Mouse (Mus musculus) spleen, embryonic (tissue): Measurements from ENCODE around the gene Mboat2.

ENCODE experiments used
- CTCF ChIA-PET: fragments of 350-600 bp; sonication (Branson Sonifier 250); formaldehyde crosslinking; loops from one replicate; lab custom pipeline; 2022; lab: Charles Lee

The Mboat2 gene

DNA sequence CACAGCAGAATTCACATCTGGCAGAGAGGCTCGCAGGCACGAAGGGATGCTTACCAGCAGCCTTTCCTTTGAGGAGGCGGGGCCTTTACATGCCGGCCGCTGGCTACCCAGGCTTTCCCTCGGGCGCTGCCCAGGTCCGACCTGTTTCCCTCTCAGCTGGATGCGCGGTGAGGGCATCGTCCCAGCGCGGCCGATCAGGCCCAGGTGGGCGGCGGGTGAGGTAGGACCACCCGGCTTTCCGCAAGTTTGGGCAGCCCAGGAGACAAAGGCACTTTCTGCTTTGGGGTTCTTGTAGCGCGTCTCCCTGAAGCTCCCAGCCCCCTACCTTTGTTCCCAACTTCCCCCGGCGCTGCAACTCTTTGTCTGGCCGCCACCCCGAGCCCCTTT is at the start of gene Mboat2:
Gene Mboat2 (plus strand): TSS at position 114 of the 387 bp plus-strand sequence.
- CTCF ChIA-PET = no interaction called here

- CTCF ChIA-PET = no interaction called here
These were observed 46.9 kb upstream of the Mboat2 start for GRCm38 (mm10) chr12:24783735-24784134.

- CTCF ChIA-PET = no interaction called here
These were observed 44.8 kb upstream of the Mboat2 start for GRCm38 (mm10) chr12:24785882-24786281.

DNA sequence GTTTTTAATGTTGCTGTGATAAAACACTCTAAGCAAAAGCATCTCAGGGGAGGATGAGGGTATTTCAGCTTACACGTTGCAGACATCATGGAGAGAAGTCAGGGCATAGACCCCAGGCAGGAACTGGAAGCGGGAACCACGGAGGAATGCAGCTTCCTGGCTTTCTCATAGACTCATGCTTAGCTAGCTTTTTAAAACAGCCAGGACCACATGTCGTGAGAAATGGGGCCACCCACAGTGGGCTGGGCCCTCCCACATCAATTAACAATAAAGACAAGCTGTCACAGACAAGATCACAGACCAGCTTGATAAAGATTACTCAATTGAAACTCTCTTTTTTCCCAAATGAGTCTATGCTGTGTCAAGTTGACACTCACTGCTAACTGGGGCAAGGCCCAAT is 44.4 kb upstream of the Mboat2 start:
- CTCF ChIA-PET = no interaction called here

DNA sequence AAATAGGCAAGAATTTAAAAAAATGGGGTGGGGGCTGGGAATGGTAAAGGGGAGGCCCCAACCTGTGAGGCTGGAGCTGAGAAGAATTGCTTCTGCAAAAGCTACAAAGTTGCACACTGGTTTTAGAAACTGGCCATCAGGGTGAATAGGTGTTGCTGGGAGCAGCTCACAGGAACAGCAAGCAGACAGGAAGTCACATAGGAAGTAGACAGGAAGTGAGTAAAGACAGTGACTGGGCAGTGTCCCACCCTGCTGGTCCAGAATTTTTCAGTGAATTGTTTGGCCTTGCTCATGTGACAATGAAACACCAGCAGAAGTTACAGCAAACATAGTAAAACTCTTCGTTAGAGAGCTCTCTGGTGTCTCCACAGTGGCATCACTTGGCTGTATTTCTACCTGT is 41.0 kb upstream of the Mboat2 start:
- CTCF ChIA-PET = no interaction called here

GRCm38 (mm10) chr12:24811230-24811629 is 19.4 kb upstream of the Mboat2 start:
- CTCF ChIA-PET = no interaction called here

DNA sequence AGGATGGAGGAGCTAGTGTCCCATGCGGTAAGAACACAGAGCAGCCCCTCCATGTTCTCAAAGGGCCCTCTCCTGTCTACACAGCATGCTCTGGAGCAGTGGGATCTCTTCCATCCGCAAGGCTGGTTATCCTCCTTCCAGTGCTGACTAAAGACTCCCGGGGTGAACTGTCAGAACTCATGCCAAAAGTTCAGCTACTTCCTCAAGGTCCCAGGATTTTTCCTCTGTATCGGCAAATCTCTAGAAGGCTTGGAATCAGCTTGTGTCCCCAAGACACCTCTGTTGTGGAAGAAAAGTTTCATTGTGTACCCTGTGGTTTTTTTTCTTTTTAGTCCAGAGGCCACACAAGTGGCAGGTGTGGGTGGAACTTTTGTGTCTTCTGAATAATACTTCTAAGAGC is 18.8 kb upstream of the Mboat2 start:
- CTCF ChIA-PET = no interaction called here

DNA sequence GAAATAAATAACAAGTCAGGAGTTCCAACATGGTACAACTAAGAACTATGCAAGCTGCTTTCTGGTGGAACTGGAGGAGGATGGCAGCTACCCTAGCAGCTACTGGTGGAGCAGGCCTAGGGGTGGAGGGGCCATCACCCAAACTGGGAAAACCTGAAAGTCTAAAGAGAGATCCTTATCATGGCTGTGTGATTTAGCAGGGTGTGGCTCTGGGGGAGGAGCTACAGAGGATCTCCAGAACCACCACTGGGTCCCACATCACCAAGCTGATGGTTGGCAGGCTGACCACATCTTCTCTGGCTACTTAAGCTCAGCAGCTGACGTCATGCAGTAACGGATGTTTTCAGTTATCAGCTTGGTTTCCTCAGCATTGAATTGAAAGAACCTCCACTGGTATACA is 7.8 kb upstream of the Mboat2 start:
- CTCF ChIA-PET = no interaction called here

DNA sequence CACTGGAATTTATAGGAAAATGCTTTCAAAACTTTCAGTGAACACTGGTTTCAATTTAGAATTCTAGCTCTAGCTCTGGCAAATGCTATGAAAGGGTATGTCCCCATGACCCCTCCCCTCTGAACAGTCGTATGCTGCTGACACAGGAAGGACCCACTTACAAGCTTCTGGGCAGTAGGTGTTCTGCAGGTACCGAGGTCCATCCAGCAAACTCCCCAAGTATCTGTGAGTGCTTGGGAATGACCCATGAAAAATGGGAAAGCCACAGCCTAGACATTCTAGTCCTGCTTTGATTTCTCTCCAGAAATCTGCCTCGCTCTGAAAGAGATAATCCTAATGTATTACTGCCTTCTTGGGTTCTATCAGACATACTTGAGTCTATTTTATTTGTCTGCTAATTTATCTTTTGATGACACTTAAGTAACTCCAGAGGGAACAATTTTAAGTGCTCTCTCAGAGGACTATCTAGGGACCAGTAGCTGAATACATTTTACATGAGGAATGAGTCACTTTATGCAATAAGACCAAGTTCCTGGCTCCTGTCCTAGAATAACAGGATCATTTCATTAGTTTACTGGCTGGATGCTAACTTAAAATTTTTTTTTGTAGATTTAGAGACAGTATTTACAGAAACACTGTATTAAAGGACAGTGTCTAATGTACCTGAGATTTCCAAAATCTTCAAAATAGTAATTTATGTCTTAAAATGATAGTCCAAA is 6.9 kb upstream of the Mboat2 start:
- CTCF ChIA-PET = no interaction called here

GRCm38 (mm10) chr12:24830086-24830485 is 593 bp upstream of the Mboat2 start:
- CTCF ChIA-PET = no interaction called here

DNA sequence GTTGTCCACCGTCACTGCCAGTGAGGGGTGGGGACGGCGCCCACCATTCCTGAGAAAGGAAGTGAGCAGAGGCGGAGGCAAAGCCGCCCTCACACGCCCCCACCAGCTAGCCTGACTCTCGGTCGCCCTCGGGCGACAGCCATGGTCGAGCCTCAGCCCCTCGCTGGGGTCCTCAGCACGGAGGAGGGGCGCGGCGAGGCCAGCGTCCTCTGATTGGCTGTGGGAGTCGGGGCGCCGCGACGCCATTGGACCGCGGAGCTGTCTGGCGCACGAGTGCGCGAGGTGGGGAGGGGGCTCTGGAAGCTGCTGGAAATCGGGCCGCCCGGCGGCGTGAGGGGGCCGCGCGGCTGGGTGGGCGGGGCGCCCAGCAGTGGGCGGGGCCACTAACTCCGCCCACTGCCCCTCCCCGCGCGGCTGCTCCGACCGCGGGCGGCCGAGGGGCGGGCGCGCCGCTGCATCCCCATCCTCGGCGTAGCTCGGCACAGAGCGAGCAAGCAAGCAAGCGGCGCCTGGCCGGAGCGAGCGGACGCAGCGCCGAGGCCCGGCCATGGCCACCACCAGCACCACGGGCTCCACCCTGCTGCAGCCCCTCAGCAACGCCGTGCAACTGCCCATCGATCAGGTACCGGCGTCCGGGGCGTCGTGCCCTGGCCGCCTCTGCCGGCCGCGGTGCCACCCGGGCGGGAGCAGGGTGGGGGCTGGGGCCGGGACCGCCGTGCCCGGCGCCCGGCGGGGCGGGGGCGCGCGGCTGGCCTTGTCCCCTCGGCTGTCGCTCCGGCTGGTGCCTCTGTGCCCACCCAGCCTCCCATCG is 679 bp downstream of the Mboat2 start:
- CTCF ChIA-PET = no interaction called here

GRCm38 (mm10) chr12:24831964-24832427 is 1.3 kb downstream of the Mboat2 start:
- CTCF ChIA-PET = no interaction called here

DNA sequence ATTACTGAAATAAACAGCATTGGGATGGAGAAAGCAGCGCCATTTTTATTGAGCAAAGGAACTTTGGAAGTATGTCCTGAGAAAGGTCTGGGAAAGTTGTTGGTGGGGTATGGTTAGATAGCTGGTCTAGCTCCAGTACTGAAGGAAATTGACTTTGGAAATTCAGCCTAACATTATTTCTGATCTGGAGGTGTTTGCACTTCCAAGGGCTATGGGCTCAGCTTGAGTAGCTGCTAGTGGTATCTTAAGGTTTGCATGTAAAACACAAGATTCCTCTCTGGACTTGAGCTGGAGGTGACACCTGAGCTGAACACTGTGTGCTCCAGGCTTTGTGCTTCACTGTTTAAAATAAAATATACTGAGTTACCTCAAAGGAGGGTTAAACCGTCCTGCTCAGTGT is 1.8 kb downstream of the Mboat2 start:
- CTCF ChIA-PET = no interaction called here

DNA sequence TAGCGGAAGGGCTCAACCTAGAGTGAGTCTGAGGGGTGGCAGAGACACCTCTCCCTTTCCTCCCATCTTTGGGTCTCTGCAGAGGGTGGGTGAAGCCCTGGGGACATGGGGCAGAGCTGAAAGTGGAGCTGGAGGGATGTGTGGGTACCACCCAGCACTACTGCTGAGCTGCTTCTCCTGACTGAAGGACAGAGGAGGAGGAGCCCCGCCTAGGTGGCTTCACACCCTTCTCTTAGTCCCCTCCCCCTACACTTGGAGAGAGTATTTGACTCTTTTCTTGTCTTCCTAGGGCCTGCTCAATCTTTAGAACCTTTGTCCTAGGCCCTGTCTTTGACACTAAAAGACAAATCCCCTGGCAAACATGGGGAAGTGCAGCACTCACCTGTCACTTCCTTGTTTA is 7.3 kb downstream of the Mboat2 start:
- CTCF ChIA-PET = no interaction called here

DNA sequence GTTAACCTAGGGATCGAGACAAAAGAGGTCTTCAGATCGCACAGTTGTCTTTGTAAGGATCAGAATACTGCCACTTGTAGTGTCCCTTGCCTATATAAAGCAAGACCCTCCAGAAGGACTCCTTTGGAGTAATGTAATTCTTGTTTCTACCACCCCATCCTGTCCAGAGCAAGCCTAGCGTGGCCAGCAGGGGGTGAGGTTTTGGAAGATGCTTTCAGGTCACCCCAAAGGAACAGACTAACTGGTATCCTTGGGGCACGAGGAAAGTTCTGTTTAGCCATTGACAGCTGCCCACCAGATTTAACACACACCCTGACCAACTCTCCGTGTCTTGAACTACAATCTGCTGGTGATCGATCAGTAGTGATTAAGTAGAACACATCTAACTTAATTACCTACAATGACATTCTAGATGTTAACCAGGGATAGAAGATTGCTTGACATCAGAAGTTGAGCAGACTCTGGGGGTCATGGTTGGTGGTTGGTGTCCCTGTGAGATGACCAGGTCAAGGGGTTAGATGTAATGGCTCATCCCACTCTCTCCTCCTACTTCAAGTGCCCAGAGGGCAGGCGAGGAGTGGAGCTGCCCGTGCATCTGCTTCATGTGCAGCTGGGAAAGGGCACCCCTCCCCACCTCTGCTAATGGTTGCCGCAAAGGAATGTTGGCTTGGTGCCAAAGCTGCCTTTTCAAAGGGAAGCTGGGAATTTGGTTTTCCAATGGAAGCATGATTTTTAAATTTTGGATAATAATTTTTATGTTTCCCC is 10.6 kb downstream of the Mboat2 start:
- CTCF ChIA-PET = no interaction called here

DNA sequence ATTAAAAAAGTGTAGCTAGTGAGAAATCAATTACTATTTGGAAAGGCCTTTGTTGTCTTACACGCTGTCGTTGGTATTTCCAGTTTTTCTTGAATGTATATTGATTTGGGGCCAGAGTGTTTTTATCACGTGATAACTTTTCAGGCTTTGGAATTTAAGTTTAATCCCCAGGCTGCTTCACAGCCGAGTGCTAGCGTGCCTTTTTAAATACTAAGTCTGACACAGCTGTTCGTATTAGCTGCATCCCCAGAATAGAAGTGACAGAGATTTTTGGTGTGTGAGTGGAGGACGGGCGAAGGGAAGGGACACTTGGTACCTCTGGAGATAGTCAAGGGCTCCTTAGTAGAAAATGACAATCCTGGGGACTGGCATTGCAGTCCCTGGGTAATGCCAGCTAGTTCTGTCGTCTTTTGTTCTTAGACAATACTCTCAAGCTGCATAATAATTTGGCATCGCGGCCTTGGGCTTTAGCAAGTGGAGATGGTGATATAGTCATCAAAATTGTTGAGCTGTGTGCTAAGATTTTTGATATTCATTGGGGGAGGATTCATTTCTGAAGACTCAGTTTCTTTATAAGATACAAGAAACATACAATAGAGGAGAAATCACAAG is 11.7 kb downstream of the Mboat2 start:
- CTCF ChIA-PET = no interaction called here

DNA sequence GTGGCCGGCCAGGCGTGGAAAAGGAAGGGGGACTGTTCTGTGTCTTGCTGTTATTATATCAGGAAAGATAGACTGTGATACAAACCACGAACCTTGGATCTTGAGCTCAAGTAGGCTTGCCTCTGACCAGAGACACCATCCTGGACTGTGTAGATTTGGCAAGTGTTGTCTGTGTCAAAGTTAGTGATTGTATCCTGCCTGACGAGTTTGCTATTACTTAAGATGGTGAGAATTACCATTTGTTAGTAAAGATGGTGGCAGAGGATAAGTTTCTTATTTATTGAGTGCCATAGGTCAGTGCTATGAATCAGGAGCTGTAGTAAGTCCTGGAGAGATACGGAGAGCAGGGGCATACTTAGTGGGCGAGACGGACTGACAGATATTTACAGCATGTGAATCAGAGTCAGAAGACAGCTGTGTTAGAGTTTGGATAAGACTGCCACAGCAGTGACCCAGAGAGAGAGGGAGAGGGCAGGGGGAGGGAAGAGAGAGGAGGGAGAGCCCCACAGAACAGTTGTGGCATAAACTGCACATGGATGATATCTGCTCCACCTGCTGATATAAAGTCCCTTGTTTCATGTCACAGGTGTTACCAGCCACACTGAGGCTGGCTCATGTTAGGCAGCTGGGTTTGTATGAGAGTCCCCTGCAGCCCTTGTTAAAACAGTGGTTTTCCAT is 12.9 kb downstream of the Mboat2 start:
- CTCF ChIA-PET = no interaction called here

DNA sequence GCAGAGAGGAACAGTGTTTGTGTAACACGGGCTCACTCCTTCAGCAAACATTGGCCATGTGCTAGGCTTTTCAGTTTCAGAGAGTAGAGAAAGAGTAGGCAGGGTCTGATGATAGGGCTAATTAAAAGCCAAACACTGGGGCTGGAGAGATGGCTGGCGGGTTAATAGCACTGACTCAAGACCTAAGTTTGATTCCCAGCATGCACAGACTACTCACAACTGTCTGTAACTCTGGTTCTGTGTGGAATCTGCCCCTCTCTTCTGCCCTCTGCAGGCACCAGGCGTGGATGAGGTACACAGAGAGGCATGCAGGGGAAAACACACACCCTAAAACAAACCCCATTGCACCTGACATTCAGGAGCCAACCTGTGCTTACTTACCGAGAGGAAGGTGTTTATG is 14.7 kb downstream of the Mboat2 start:
- CTCF ChIA-PET = no interaction called here

DNA sequence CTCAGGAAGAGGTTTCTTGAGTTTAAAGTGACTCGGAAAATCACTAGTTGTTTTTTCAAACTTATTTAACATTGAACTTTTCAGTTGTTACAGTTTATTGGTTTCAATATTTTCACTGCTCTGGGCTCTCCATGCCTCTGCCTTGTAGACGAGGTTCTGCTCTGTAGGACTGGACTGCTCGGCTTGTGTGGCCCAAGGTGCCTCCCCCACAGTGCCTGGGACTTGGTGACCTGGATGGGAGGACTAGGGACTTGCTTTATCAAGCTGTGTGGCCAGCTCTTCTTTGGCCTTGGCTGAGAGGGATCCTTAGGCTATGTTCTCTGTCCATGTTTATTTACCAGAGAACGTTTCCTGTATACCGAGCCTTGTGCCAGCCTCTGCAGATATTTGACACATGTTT is 17.4 kb downstream of the Mboat2 start:
- CTCF ChIA-PET = no interaction called here

DNA sequence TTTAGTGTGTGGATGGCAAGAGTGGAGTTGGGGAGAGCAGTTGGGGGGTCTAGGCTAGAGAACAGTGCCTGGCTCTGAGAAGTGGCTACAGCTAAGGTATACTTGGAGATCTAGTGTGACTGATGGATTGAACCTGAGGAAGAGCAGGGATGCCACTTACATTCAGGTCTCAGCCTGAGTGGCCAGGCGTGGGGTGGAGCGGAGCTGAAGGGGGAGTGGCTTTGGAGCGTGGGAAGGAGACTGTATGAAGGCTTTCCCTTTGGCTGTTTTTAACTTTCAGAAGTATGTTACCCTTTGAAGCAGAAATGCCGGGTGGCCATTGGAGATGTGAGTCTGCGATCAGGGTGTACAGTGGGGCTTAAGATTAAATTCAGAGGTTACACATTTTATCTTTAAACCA is 26.7 kb downstream of the Mboat2 start:
- CTCF ChIA-PET = no interaction called here

DNA sequence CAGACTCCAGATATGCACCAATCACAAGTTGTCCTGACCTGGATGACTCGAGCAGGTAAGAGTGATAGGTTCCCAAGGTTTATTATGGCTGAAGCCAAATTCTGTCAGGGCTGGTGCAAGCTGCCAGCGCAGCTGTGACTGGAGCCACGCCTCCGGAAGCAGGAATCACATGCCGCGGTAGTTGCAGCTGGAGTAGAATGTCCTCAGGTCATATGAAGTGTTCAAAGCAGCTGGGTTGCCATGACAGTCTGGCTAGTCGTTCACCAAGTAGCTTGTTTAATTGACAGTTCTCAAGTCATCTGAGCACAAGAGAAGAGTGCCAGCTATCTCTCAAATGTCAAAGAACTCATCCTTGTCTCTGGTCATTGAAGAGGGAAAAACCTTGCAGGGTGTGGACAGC is 28.7 kb downstream of the Mboat2 start:
- CTCF ChIA-PET = no interaction called here
